Mouse (Mus musculus) ES-E14 (cell line): Measurements from ENCODE around the gene Golph3.

ENCODE experiments used
- MAFK ChIP-seq: IDR thresholded peaks from 2 replicates; pipeline ENCODE4 v1.6.1; 2014; ENCODE audit warnings: mild to moderate bottlenecking, low read depth, low read length, inconsistent platforms; ENCODE audit not compliant: insufficient read depth
- ZC3H11A ChIP-seq: IDR thresholded peaks from 2 replicates; pipeline ENCODE4 v1.6.1; 2012; ENCODE audit warnings: low read depth, mild to moderate bottlenecking, inconsistent platforms, low read length, borderline replicate concordance
- ZNF384 ChIP-seq: IDR thresholded peaks from 2 replicates; pipeline ENCODE4 v1.6.1; 2012; ENCODE audit warnings: low read depth, low read length, inconsistent platforms

GRCm38 (mm10) chr15:12315996-12316395 lies 5.3 kb upstream of the Golph3 start:
- no peak for TF ChIP-seq MAFK
- TF ChIP-seq ZC3H11A = no peak
- no peak for TF ChIP-seq ZNF384
